Mouse (Mus musculus): ENCODE measurements around the gene Grin2d. TPM values are rescaled to one million over a fixed set of nuclear protein-coding genes. Genes with fewer than 3 reads are reported as not detected.

The Grin2d gene
- total and polyA plus RNA-seq, 3 experiments: 0.04 to 0.07 TPM; not detected in 1

DNA sequence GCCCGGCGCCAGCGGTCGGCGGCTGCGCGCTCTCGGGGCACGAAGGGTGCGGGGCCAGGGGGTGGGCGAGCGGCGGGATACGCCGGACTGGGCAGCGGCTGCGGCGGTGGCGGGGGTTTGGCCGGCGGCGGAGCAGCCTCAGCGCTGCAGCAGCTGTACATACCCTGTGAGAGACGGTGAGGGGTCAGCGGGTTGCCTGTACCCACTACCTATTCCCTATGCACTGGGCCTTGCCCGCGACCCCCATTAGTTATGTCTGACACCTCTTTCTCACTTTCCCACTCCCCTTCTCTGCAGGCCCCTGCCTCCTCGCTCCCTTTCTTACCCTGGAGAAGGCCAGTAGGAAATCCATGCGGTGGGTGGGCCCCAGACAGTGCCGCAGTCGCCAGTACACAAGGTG is 44.3 kb downstream of the Grin2d start:
- Histone ChIP-seq H3K4me2 (ENCODE audit: insufficient read depth, low read depth, poor library complexity, severe bottlenecking) (no peak overlapping the region), H3K27me3 (replicated peaks) (no peaks in the 10 kb centered on the region), H3K4me3 (replicated peaks in 1 of 3; ENCODE audit: low read depth in 2 of 3, low read length in 2 of 3, poor library complexity in 1 of 3) (no peak overlapping the region), H3K27ac (ENCODE audit: insufficient read depth, low read depth) (no peak overlapping the region), H3K9ac (ENCODE audit: insufficient read depth, low read depth) (no peak overlapping the region), H3K79me2 (replicated peaks; ENCODE audit: control insufficient read depth, extremely low read depth, insufficient read depth, poor library complexity, severe bottlenecking) (peaks cover 16% of the 10 kb centered on the region), H3K9me3 (replicated peaks; ENCODE audit: low read length) (peaks cover 19% of the 10 kb centered on the region), H3K36me3 (replicated peaks in 1 of 2; ENCODE audit: control insufficient read depth in 1 of 2, insufficient read depth in 1 of 2, low read length in 1 of 2) (peaks cover 6 to 11% of the 10 kb centered on the region in 2 experiments), H3K4me1 (ENCODE audit: control insufficient read depth in 1 of 2, insufficient read depth in 2 of 2) (peaks cover 10 to 21% of the 10 kb centered on the region in 2 experiments)
- dilution Hi-C loops (cut with MboI; ENCODE audit: extremely low pct_ligation_motif_present, extremely low pct_unique_long_range_greater_than_20kb, low sequenced_read_pairs): no loop called here
- DNase-seq (ENCODE audit: extremely low read depth): no peak
- in situ Hi-C loops (cut with MboI; ENCODE audit: low pct_ligation_motif_present, low pct_unique_long_range_greater_than_20kb, low sequenced_read_pairs): no loop called here
- TF ChIP-seq NELFE (IDR thresholded peaks at IDR 0.05; ENCODE audit: low read depth, low read length): no peak
- TF ChIP-seq SMC3 (IDR thresholded peaks at IDR 0.05; ENCODE audit: low read depth, low read length): no peak
- TF ChIP-seq PAX5 (IDR thresholded peaks at IDR 0.05; ENCODE audit: low read length): no peak

DNA sequence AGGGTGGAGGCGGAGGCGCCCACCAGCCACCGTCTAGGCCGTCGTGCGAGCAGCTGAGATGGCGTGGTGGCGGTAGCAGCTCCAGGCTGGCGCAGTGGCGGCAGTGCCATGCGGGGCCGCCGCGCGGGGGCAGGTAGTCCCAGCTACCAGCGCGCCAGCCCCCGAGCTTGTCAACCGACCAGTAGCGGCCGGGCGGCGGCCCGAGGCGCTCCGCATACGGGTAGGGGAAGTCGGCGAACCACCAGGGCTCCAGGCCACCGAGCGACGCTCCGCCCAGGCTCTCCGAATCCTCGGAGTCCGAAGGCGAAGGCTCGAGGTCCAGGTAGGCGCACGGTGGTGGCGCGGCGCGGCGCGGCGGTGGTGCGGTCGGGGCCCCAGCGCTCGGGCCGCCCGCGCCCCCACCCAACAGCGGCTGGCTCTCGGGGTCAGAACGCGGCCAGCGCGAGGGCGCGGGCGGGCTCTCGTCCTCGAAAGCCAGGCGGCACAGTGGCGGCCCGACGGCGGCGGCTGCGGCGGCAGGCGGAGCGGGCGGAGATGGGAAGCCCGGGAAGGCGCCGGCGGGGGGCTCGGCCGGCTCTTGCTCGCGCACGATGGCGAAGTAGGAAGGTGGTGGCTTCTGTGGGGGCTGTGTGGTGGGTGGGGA is 44.9 kb downstream of the Grin2d start:
- in situ Hi-C loops (cut with MboI; ENCODE audit: low pct_ligation_motif_present, low pct_unique_long_range_greater_than_20kb, low sequenced_read_pairs) (no loop called here), dilution Hi-C loops (cut with MboI; ENCODE audit: extremely low pct_ligation_motif_present, extremely low pct_unique_long_range_greater_than_20kb, low sequenced_read_pairs) (no loop called here)
- H3K4me1 ChIP-seq (ENCODE audit: control insufficient read depth in 1 of 2, insufficient read depth in 2 of 2): peaks cover 12 to 28% of the 10 kb centered on the region in 2 experiments

DNA sequence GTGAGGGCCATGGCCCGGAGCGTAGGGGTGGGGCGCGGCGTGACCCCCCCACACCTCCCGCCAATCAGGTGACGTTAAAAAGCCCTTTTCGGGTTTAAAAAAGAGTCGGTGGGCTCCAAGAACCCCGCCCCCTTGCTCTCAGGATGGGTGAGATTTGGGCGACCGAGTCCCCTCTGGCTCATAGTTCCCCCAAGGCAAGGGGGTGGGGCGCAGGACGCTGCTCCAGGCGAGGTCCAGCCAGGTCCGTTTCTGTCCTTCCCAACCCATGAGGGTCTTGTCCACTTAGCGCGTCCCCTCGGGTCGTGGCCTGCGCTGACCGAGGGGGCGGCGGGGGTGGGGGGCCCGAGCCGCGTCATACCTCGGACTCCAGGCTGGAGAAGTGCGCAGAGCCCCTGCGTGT is 45.8 kb downstream of the Grin2d start:
- in situ Hi-C loops (cut with MboI; ENCODE audit: low pct_ligation_motif_present, low pct_unique_long_range_greater_than_20kb, low sequenced_read_pairs): no loop called here

More for the DNA sequence above, 44.9 kb downstream of the Grin2d start:
- no peak for DNase-seq (ENCODE audit: extremely low read depth)
- H3K27ac ChIP-seq (ENCODE audit: insufficient read depth, low read depth): no peak overlapping the region
- H3K4me3 ChIP-seq (replicated peaks in 1 of 3; ENCODE audit: low read depth in 2 of 3, low read length in 2 of 3, poor library complexity in 1 of 3): no peak overlapping the region
- peaks cover 17% of the 10 kb centered on the region for H3K79me2 ChIP-seq (replicated peaks; ENCODE audit: control insufficient read depth, extremely low read depth, insufficient read depth, poor library complexity, severe bottlenecking)
- H3K27me3 ChIP-seq (replicated peaks): no peaks in the 10 kb centered on the region
- H3K4me2 ChIP-seq (ENCODE audit: insufficient read depth, low read depth, poor library complexity, severe bottlenecking): no peak overlapping the region
- H3K9ac ChIP-seq (ENCODE audit: insufficient read depth, low read depth): no peak overlapping the region
- H3K9me3 ChIP-seq (replicated peaks; ENCODE audit: low read length): peaks cover 19% of the 10 kb centered on the region
- TF ChIP-seq USF1 (IDR thresholded peaks at IDR 0.05; ENCODE audit: low read depth, low read length) (no peak), IRF4 (IDR thresholded peaks at IDR 0.05; ENCODE audit: low read depth, low read length) (no peak), ZNF384 (IDR thresholded peaks at IDR 0.05; ENCODE audit: low read depth, low read length) (no peak), E2F4 (IDR thresholded peaks at IDR 0.05; ENCODE audit: insufficient replicate concordance, low read depth, low read length) (no peak), MYC (IDR thresholded peaks at IDR 0.05; ENCODE audit: low read depth, low read length) (no peak), UBTF (IDR thresholded peaks at IDR 0.05; ENCODE audit: low read depth, low read length) (no peak), TCF12 (IDR thresholded peaks at IDR 0.05; ENCODE audit: low read depth, low read length) (no peak), HCFC1 (IDR thresholded peaks at IDR 0.05; ENCODE audit: low read depth, low read length) (no peak), ZC3H11A (IDR thresholded peaks at IDR 0.05; ENCODE audit: low read depth, low read length) (no peak), CHD2 (IDR thresholded peaks at IDR 0.05; ENCODE audit: low read length) (no peak), USF2 (conservative IDR thresholded peaks at IDR 0.05; ENCODE audit: low read depth, low read length) (no peak), MAFK (IDR thresholded peaks at IDR 0.05; ENCODE audit: insufficient replicate concordance, low read length) (no peak), SIN3A (IDR thresholded peaks at IDR 0.05; ENCODE audit: low read length) (no peak), ELF1 (IDR thresholded peaks at IDR 0.05; ENCODE audit: low read depth, low read length) (no peak), MEF2A (IDR thresholded peaks at IDR 0.05; ENCODE audit: borderline replicate concordance, low read depth, low read length) (no peak), ETS1 (conservative IDR thresholded peaks at IDR 0.05; ENCODE audit: low read depth, low read length) (no peak)
- peaks cover 12 to 17% of the 10 kb centered on the region in 2 experiments for H3K36me3 ChIP-seq (replicated peaks in 1 of 2; ENCODE audit: control insufficient read depth in 1 of 2, insufficient read depth in 1 of 2, low read length in 1 of 2)

More for the DNA sequence above, 45.8 kb downstream of the Grin2d start:
- Histone ChIP-seq H3K4me3 (replicated peaks in 1 of 3; ENCODE audit: low read depth in 2 of 3, low read length in 2 of 3, poor library complexity in 1 of 3) (no peak overlapping the region), H3K9me3 (replicated peaks; ENCODE audit: low read length) (peaks cover 19% of the 10 kb centered on the region), H3K36me3 (replicated peaks in 1 of 2; ENCODE audit: control insufficient read depth in 1 of 2, insufficient read depth in 1 of 2, low read length in 1 of 2) (peaks cover 20 to 26% of the 10 kb centered on the region in 2 experiments), H3K4me2 (ENCODE audit: insufficient read depth, low read depth, poor library complexity, severe bottlenecking) (no peak overlapping the region), H3K27me3 (replicated peaks) (no peaks in the 10 kb centered on the region), H3K27ac (ENCODE audit: insufficient read depth, low read depth) (no peak overlapping the region), H3K79me2 (replicated peaks; ENCODE audit: control insufficient read depth, extremely low read depth, insufficient read depth, poor library complexity, severe bottlenecking) (peaks cover 17% of the 10 kb centered on the region), H3K9ac (ENCODE audit: insufficient read depth, low read depth) (no peak overlapping the region), H3K4me1 (ENCODE audit: control insufficient read depth in 1 of 2, insufficient read depth in 2 of 2) (peaks cover 12 to 36% of the 10 kb centered on the region in 2 experiments)
- TF ChIP-seq POLR2AphosphoS2 (IDR thresholded peaks at IDR 0.05; ENCODE audit: low read depth, low read length): no peak
- TF ChIP-seq MAX (IDR thresholded peaks at IDR 0.05; ENCODE audit: low read length): no peak
- no peak for DNase-seq (ENCODE audit: extremely low read depth)
- dilution Hi-C loops (cut with MboI; ENCODE audit: extremely low pct_ligation_motif_present, extremely low pct_unique_long_range_greater_than_20kb, low sequenced_read_pairs): no loop called here

Measured in CH12.LX (cell line).